Mouse (Mus musculus): ENCODE data around the gene Dhrs1.

DNA sequence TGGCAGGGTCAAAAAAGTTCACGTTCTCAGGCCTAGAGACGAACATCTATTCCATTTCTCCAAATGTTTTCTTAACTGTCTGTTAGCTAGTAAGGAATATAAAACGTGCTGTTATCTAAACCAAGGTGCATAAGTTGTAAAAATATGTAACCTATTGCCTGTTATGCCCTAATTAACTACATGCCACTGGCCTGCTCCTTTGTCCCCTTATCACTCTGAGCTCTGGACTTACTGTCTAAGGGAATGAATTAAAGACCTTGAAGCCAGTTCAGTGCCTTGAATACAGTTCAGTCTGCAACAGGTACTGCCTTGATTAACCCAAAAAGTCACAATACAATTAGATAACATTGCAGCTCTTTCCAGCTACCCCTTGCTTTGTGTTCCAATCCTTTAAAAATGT, 10.2 kb downstream of the Dhrs1 start:
- TF ChIP-seq POLR2A (IDR thresholded peaks at IDR 0.05; ENCODE audit: control insufficient read depth, low read depth, low read length) (no peak), CTCF (IDR thresholded peaks at IDR 0.05; ENCODE audit: control insufficient read depth, insufficient read depth, insufficient replicate concordance, low read depth, low read length) (no peak)
